Mouse (Mus musculus): ENCODE measurements around the gene Nedd4. TPM values are rescaled to one million over a fixed set of nuclear protein-coding genes. Genes with fewer than 3 reads are reported as not detected.
"Not testable (repeated sequence)": the region's sequence is repeated elsewhere in the genome, so short reads cannot be mapped to it uniquely, and the experiment has no call there.

Nedd4 gene
- polyA plus RNA-seq, 1 experiment from 2014 or later = 624 TPM

GRCm38 (mm10) chr9:72638951-72639842, 22.9 kb upstream of the Nedd4 start:
- H3K27ac ChIP-seq (ENCODE audit: poor library complexity, severe bottlenecking) = peak overlapping the region; percentile 99
- H3K4me2 ChIP-seq = peak overlapping the region; percentile 69
- H3K4me3 ChIP-seq = peak overlapping the region; percentile 42
- no peaks in the 10 kb centered on the region for H3K9me3 ChIP-seq (replicated peaks)
- no peaks in the 10 kb centered on the region for H3K36me3 ChIP-seq
- H3K27me3 ChIP-seq (replicated peaks) = no peaks in the 10 kb centered on the region
- H3K4me1 ChIP-seq (replicated peaks) = peaks cover 30% of the 10 kb centered on the region
- WGBS = 47% methylated on average over 9 of the region's 9 CpGs
- peak overlapping the region; percentile 66 for H3K9ac ChIP-seq
- peak; percentile 78 for ATAC-seq (ENCODE audit: insufficient number of reproducible peaks, low FRiP score)

- H3K36me3 ChIP-seq = no peaks in the 10 kb centered on the region
- H3K9me3 ChIP-seq (replicated peaks) = no peaks in the 10 kb centered on the region
- peak overlapping the region; percentile 99 for H3K27ac ChIP-seq (ENCODE audit: poor library complexity, severe bottlenecking)
- H3K4me2 ChIP-seq = peak overlapping the region; percentile 69
- no peaks in the 10 kb centered on the region for H3K27me3 ChIP-seq (replicated peaks)
- H3K4me1 ChIP-seq (replicated peaks) = peaks cover 32% of the 10 kb centered on the region
- WGBS = under 1% methylated on average over 27 of the region's 27 CpGs
- H3K4me3 ChIP-seq = peak overlapping the region; percentile 42
- peak; percentile 96 for ATAC-seq (ENCODE audit: insufficient number of reproducible peaks, low FRiP score)
- peak overlapping the region; percentile 66 for H3K9ac ChIP-seq
Observed at GRCm38 (mm10) chr9:72639843-72640621, 22.1 kb upstream of the Nedd4 start.

- ATAC-seq (ENCODE audit: insufficient number of reproducible peaks, low FRiP score) = peak; percentile 3; the same call in 1 of the 2 replicates
- Histone ChIP-seq H3K4me3 (peak overlapping the region; percentile 20; the same call in 1 of the 2 replicates), H3K9me3 (replicated peaks) (no peaks in the 10 kb centered on the region), H3K36me3 (no peaks in the 10 kb centered on the region), H3K4me1 (replicated peaks) (peaks cover 32% of the 10 kb centered on the region), H3K27me3 (replicated peaks) (no peaks in the 10 kb centered on the region), H3K4me2 (peak overlapping the region; percentile 69), H3K9ac (peak overlapping the region; percentile 57), H3K27ac (ENCODE audit: poor library complexity, severe bottlenecking) (peak overlapping the region; percentile 99)
- 16% methylated on average over 7 of the region's 7 CpGs for WGBS
Observed at GRCm38 (mm10) chr9:72640642-72641041, 21.5 kb upstream of the Nedd4 start.

GRCm38 (mm10) chr9:72641093-72641680, 21.0 kb upstream of the Nedd4 start:
- Histone ChIP-seq H3K27me3 (replicated peaks) (no peaks in the 10 kb centered on the region), H3K4me2 (peak overlapping the region; percentile 69), H3K4me1 (replicated peaks) (peaks cover 32% of the 10 kb centered on the region), H3K4me3 (peak overlapping the region; percentile 20; the same call in 1 of the 2 replicates), H3K27ac (ENCODE audit: poor library complexity, severe bottlenecking) (peak overlapping the region; percentile 99), H3K36me3 (no peaks in the 10 kb centered on the region), H3K9me3 (replicated peaks) (no peaks in the 10 kb centered on the region), H3K9ac (peak overlapping the region; percentile 57)
- 52% methylated on average over 6 of the region's 6 CpGs for WGBS
- ATAC-seq (ENCODE audit: insufficient number of reproducible peaks, low FRiP score) = no peak

- H3K4me3 ChIP-seq; ATAC-seq (ENCODE audit: insufficient number of reproducible peaks, low FRiP score); H3K9ac ChIP-seq; H3K9me3 ChIP-seq (replicated peaks); H3K36me3 ChIP-seq; H3K4me2 ChIP-seq; H3K27ac ChIP-seq (ENCODE audit: poor library complexity, severe bottlenecking); H3K27me3 ChIP-seq (replicated peaks): not testable (repeated sequence)
- 88% methylated on average over 4 of the region's 4 CpGs for WGBS
- peaks cover 32% of the 10 kb centered on the region for H3K4me1 ChIP-seq (replicated peaks)
Observed at GRCm38 (mm10) chr9:72642756-72643447, 19.2 kb upstream of the Nedd4 start.

- no peak overlapping the region for H3K9ac ChIP-seq
- H3K4me1 ChIP-seq (replicated peaks) = peaks cover 30% of the 10 kb centered on the region
Observed at GRCm38 (mm10) chr9:72643651-72644417, 18.3 kb upstream of the Nedd4 start.

GRCm38 (mm10) chr9:72644418-72645110, 17.6 kb upstream of the Nedd4 start:
- peaks cover 23% of the 10 kb centered on the region for H3K4me1 ChIP-seq (replicated peaks)
- no peak overlapping the region for H3K4me3 ChIP-seq
- ATAC-seq (ENCODE audit: insufficient number of reproducible peaks, low FRiP score) = no peak
- no peak overlapping the region for H3K9ac ChIP-seq
- WGBS = 63% methylated on average over 6 of the region's 6 CpGs
- H3K9me3 ChIP-seq (replicated peaks) = no peaks in the 10 kb centered on the region
- peak overlapping the region; percentile 26; the same call in 1 of the 2 replicates for H3K27ac ChIP-seq (ENCODE audit: poor library complexity, severe bottlenecking)
- no peaks in the 10 kb centered on the region for H3K27me3 ChIP-seq (replicated peaks)
- H3K36me3 ChIP-seq = no peaks in the 10 kb centered on the region
- H3K4me2 ChIP-seq = no peak overlapping the region

More at GRCm38 (mm10) chr9:72643651-72644417, 18.3 kb upstream of the Nedd4 start:
- Histone ChIP-seq H3K9me3 (replicated peaks) (no peaks in the 10 kb centered on the region), H3K27me3 (replicated peaks) (no peaks in the 10 kb centered on the region), H3K4me3 (no peak overlapping the region), H3K4me2 (no peak overlapping the region), H3K27ac (ENCODE audit: poor library complexity, severe bottlenecking) (peak overlapping the region; percentile 26), H3K36me3 (no peaks in the 10 kb centered on the region)
- 79% methylated on average over 6 of the region's 6 CpGs for WGBS
- no peak for ATAC-seq (ENCODE audit: insufficient number of reproducible peaks, low FRiP score)

- no peak for ATAC-seq (ENCODE audit: insufficient number of reproducible peaks, low FRiP score)
- Histone ChIP-seq H3K27me3 (replicated peaks) (no peaks in the 10 kb centered on the region), H3K36me3 (no peaks in the 10 kb centered on the region), H3K27ac (ENCODE audit: poor library complexity, severe bottlenecking) (no peak overlapping the region), H3K4me3 (no peak overlapping the region), H3K9ac (no peak overlapping the region), H3K4me1 (replicated peaks) (peaks cover 22% of the 10 kb centered on the region), H3K9me3 (replicated peaks) (no peaks in the 10 kb centered on the region), H3K4me2 (no peak overlapping the region)
- 57% methylated on average over 2 of the region's 2 CpGs for WGBS
Observed at GRCm38 (mm10) chr9:72649781-72650180, 12.4 kb upstream of the Nedd4 start.

GRCm38 (mm10) chr9:72652961-72653360, 9.2 kb upstream of the Nedd4 start:
- no peak; the same call in 1 of the 2 replicates for ATAC-seq (ENCODE audit: insufficient number of reproducible peaks, low FRiP score)
- peak overlapping the region; percentile 47 for H3K4me2 ChIP-seq
- WGBS = 25% methylated on average over 8 of the region's 8 CpGs
- H3K9me3 ChIP-seq (replicated peaks) = no peaks in the 10 kb centered on the region
- H3K27ac ChIP-seq (ENCODE audit: poor library complexity, severe bottlenecking) = peak overlapping the region; percentile 73
- no peaks in the 10 kb centered on the region for H3K27me3 ChIP-seq (replicated peaks)
- H3K4me1 ChIP-seq (replicated peaks) = peaks cover 45% of the 10 kb centered on the region
- 0 out of 2 replicates have a peak overlapping the region, but pooled peaks have one; percentile 20 for H3K9ac ChIP-seq
- no peak overlapping the region for H3K4me3 ChIP-seq
- no peaks in the 10 kb centered on the region for H3K36me3 ChIP-seq
